Mouse (Mus musculus) C2C12 (cell line): ENCODE results near the gene Clasrp.

Experiments
- CTCF ChIP-seq: IDR thresholded peaks from one replicate; pipeline ENCODE4 v1.5.1; 2011; ENCODE audit not compliant: control insufficient read depth, insufficient read depth, insufficient read length
- MAX ChIP-seq: IDR thresholded peaks from one replicate; pipeline ENCODE4 v1.6.1; 2011; ENCODE audit warnings: mild to moderate bottlenecking, control low read depth
- MYOD1 ChIP-seq: IDR thresholded peaks from one replicate; pipeline ENCODE4 v1.6.1; 2011; ENCODE audit warnings: low read depth; ENCODE audit not compliant: control insufficient read depth, insufficient read length
- USF1 ChIP-seq: IDR thresholded peaks from one replicate; pipeline ENCODE4 v1.6.1; 2011; ENCODE audit warnings: low read depth, mild to moderate bottlenecking, control low read depth, moderate library complexity

GRCm38 (mm10) chr7:19603849-19604605 is at the start of gene Clasrp:
- TF ChIP-seq CTCF (no peak), MYOD1 (no peak), MAX (peak; percentile 12), USF1 (no peak)
